Mouse (Mus musculus) heart, embryonic 14.5 days (tissue): ENCODE data around the gene Ptprs. TPM values are rescaled to one million over a fixed set of nuclear protein-coding genes. Genes with fewer than 3 reads are reported as not detected.

Experiments used
- ATAC-seq: fragments of 200-750 bp; cut with Nextera tagmentation; 2 replicates; pipeline ENCODE4 v1.8.0; 2017; ENCODE audit warnings: low read depth, moderate TSS enrichment; ENCODE audit not compliant: insufficient number of reproducible peaks, insufficient read depth, low FRiP score
- H3K27ac ChIP-seq, 2 experiments: fragments of 200-500 bp in 1 of 2; fragments of 300-500 bp in 1 of 2; sonication (generic) in 1 of 2; replicated peaks in 1 of 2; 2 replicates each; pipeline ENCODE4 v1.5.1; 2012 to 2014; ENCODE audit warnings: low read depth in 2 of 2, low read length in 2 of 2, control low read depth in 1 of 2, mild to moderate bottlenecking in 1 of 2, mixed read lengths in 1 of 2; ENCODE audit not compliant: control insufficient read depth in 1 of 2, insufficient read depth in 1 of 2
- H3K27me3 ChIP-seq: fragments of 300-500 bp; sonication (generic); 2 replicates; pipeline ENCODE4 v1.6.1; 2014; ENCODE audit warnings: mild to moderate bottlenecking, low read length, control low read depth; ENCODE audit not compliant: control insufficient read depth, insufficient read depth
- H3K36me3 ChIP-seq: fragments of 300-500 bp; sonication (generic); 2 replicates; pipeline ENCODE4 v1.6.1; 2014; ENCODE audit warnings: mild to moderate bottlenecking, control low read depth, low read length, mixed read lengths; ENCODE audit not compliant: control insufficient read depth, insufficient read depth
- H3K4me1 ChIP-seq, 2 experiments: fragments of 200-500 bp in 1 of 2; fragments of 300-500 bp in 1 of 2; sonication (generic) in 1 of 2; 2 replicates each; pipeline ENCODE4 v1.6.1; 2012 to 2014; ENCODE audit warnings: low read length in 2 of 2, control low read depth in 1 of 2, mixed read lengths in 1 of 2; ENCODE audit not compliant: control insufficient read depth in 2 of 2, insufficient read depth in 2 of 2
- H3K4me2 ChIP-seq: fragments of 300-500 bp; sonication (generic); 2 replicates; pipeline ENCODE4 v1.6.1; 2014; ENCODE audit warnings: mild to moderate bottlenecking, low read length
- H3K4me3 ChIP-seq, 2 experiments: fragments of 200-500 bp in 1 of 2; fragments of 300-500 bp in 1 of 2; sonication (generic) in 1 of 2; 2 replicates each; pipeline ENCODE4 v1.5.1; 2012 to 2014; ENCODE audit warnings: low read length in 2 of 2, mild to moderate bottlenecking in 2 of 2, control low read depth in 1 of 2, low read depth in 1 of 2, moderate library complexity in 1 of 2; ENCODE audit not compliant: control insufficient read depth in 1 of 2, insufficient read depth in 1 of 2
- H3K9ac ChIP-seq: fragments of 300-500 bp; sonication (generic); 2 replicates; pipeline ENCODE4 v1.6.1; 2014; ENCODE audit warnings: mild to moderate bottlenecking, low read length
- H3K9me3 ChIP-seq: fragments of 300-500 bp; sonication (generic); 2 replicates; pipeline ENCODE4 v1.6.1; 2016; ENCODE audit warnings: low read length, control low read depth; ENCODE audit not compliant: control insufficient read depth
- WGBS: fragments of 180-500 bp; shearing (Covaris S2); extraction: QIAGEN DNeasy Blood & Tissue Kit; methylation state at CpG from one replicate; pipeline ENCODE4 v1.1.7; 2014; 5-methylcytosine and 5-hydroxymethylcytosine counted together
- polyA plus RNA-seq: library from polyadenylated mRNA; unstranded; fragments of >200 nt; fragmentation: Nextera tagmentation; extraction: Ambion mirVana; gene quantifications from 2 replicates; pipeline ENCODE4 v1.2.1, GENCODE M21; 2014

Ptprs gene
- polyA plus RNA-seq, 1 experiment from 2014 or later: 60.1 TPM

GRCm38 (mm10) chr17:56411437-56411836 is 64.8 kb downstream of the Ptprs start:
- Histone ChIP-seq H3K4me2 (no peak overlapping the region), H3K27ac (no peak overlapping the region), H3K4me1 (peaks cover 20 to 31% of the 10 kb centered on the region in 2 experiments), H3K36me3 (peaks cover 60% of the 10 kb centered on the region), H3K27me3 (no peaks in the 10 kb centered on the region), H3K9ac (no peak overlapping the region), H3K4me3 (no peak overlapping the region), H3K9me3 (no peaks in the 10 kb centered on the region)
- no peak for ATAC-seq
- WGBS: 90% methylated on average over 7 of the region's 7 CpGs

GRCm38 (mm10) chr17:56409759-56410158 is 66.5 kb downstream of the Ptprs start:
- H3K4me1 ChIP-seq: peaks cover 21 to 33% of the 10 kb centered on the region in 2 experiments
- WGBS: 38% methylated on average over 8 of the region's 8 CpGs
- no peak overlapping the region for H3K9ac ChIP-seq
- H3K4me2 ChIP-seq: no peak overlapping the region
- H3K36me3 ChIP-seq: peaks cover 48% of the 10 kb centered on the region
- H3K4me3 ChIP-seq: no peak overlapping the region
- H3K9me3 ChIP-seq: no peaks in the 10 kb centered on the region
- no peak for ATAC-seq
- no peaks in the 10 kb centered on the region for H3K27me3 ChIP-seq
- no peak overlapping the region for H3K27ac ChIP-seq

- H3K9me3 ChIP-seq: no peaks in the 10 kb centered on the region
- no peak overlapping the region; the same call in 1 of the 2 replicates for H3K9ac ChIP-seq
- peaks cover 21 to 33% of the 10 kb centered on the region in 2 experiments for H3K4me1 ChIP-seq
- no peaks in the 10 kb centered on the region for H3K27me3 ChIP-seq
- H3K36me3 ChIP-seq: peaks cover 42% of the 10 kb centered on the region
- no peak overlapping the region for H3K4me3 ChIP-seq
- H3K27ac ChIP-seq: no peak overlapping the region
- 20% methylated on average over 13 of the region's 13 CpGs for WGBS
- H3K4me2 ChIP-seq: no peak overlapping the region
- ATAC-seq: no peak
Measured at GRCm38 (mm10) chr17:56408965-56409625, 67.2 kb downstream of the Ptprs start.

GRCm38 (mm10) chr17:56407379-56407778 is 68.9 kb downstream of the Ptprs start:
- Histone ChIP-seq H3K27ac (peak overlapping the region; percentile 28 to 33; a peak in 2 of 4 replicates), H3K36me3 (peaks cover 36% of the 10 kb centered on the region), H3K9ac (peak overlapping the region; percentile 34; the same call in 1 of the 2 replicates), H3K4me2 (0 out of 2 replicates have a peak overlapping the region, but pooled peaks have one; percentile 2), H3K9me3 (no peaks in the 10 kb centered on the region), H3K27me3 (no peaks in the 10 kb centered on the region), H3K4me1 (peaks cover 21 to 33% of the 10 kb centered on the region in 2 experiments), H3K4me3 (no peak overlapping the region)
- 10% methylated on average over 8 of the region's 8 CpGs for WGBS
- ATAC-seq: no peak

- 48% methylated on average over 4 of the region's 4 CpGs for WGBS
- H3K36me3 ChIP-seq: peaks cover 36% of the 10 kb centered on the region
- H3K9me3 ChIP-seq: no peaks in the 10 kb centered on the region
- H3K4me2 ChIP-seq: no peak overlapping the region
- H3K27ac ChIP-seq: peak overlapping the region in 1 of 2 experiments; percentile 33; a peak in 1 of 4 replicates
- ATAC-seq: no peak
- no peak overlapping the region for H3K4me3 ChIP-seq
- H3K27me3 ChIP-seq: no peaks in the 10 kb centered on the region
- peaks cover 21 to 33% of the 10 kb centered on the region in 2 experiments for H3K4me1 ChIP-seq
- no peak overlapping the region for H3K9ac ChIP-seq
Measured at GRCm38 (mm10) chr17:56406878-56407277, 69.4 kb downstream of the Ptprs start.

GRCm38 (mm10) chr17:56405856-56406840 is 70.1 kb downstream of the Ptprs start:
- peaks cover 21 to 33% of the 10 kb centered on the region in 2 experiments for H3K4me1 ChIP-seq
- ATAC-seq: no peak
- no peaks in the 10 kb centered on the region for H3K9me3 ChIP-seq
- no peak overlapping the region for H3K4me3 ChIP-seq
- H3K27ac ChIP-seq: 0 out of 4 replicates have a peak overlapping the region, but pooled peaks of 1 of the 2 experiments have one; percentile 33
- H3K36me3 ChIP-seq: peaks cover 36% of the 10 kb centered on the region
- WGBS: 80% methylated on average over 14 of the region's 14 CpGs
- no peaks in the 10 kb centered on the region for H3K27me3 ChIP-seq
- H3K9ac ChIP-seq: no peak overlapping the region
- H3K4me2 ChIP-seq: no peak overlapping the region

GRCm38 (mm10) chr17:56405341-56405740 is 70.9 kb downstream of the Ptprs start:
- Histone ChIP-seq H3K4me3 (no peak overlapping the region), H3K27me3 (no peaks in the 10 kb centered on the region), H3K9me3 (no peaks in the 10 kb centered on the region), H3K4me1 (peaks cover 21 to 33% of the 10 kb centered on the region in 2 experiments), H3K4me2 (no peak overlapping the region), H3K9ac (no peak overlapping the region), H3K36me3 (peaks cover 37% of the 10 kb centered on the region), H3K27ac (no peak overlapping the region)
- WGBS: 89% methylated on average over 3 of the region's 3 CpGs
- ATAC-seq: no peak
